Mouse (Mus musculus) skeletal muscle tissue, adult 2 months (tissue): ENCODE data around the gene Gm28230.

Source experiments
- DNase-seq: peaks from one replicate; pipeline ENCODE4 v3.0.0-alpha.2; 2012; ENCODE audit warnings: low read depth, low spot score

The Gm28230 gene

DNA sequence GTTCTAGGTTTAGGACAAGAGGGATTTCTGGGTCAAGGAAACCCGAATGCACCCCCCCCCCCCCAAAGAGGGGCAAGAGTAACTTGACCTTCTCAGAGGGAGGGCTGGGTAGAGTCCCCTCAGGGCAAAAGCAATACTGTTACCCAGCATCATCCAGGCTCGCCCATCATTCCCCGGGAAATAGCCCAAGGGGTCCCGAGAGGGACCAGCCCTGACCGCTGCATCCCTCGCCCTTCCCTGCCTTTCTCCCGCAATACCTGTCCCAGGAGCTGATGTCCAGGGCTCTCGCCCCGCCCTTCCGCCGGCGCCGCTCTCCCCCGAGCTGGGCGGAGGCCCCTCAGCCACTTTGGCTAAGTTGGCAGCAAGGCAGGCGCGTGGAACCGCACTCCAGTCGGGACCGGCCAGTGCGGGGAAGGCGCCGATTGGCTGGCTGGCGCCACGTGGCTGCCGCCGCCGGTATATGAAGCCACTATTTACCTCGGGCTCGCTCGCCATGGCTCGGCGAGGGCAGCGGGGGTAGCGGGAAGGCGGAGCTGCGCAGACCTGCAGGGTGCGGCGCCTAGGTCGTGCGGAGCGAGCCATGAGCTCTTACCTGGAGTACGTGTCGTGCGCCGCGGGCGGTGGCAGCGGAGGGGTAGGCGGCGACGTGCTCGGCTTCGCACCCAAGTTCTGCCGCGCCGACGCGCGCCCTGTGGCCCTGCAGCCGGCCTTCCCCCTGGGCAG, 36.2 kb downstream of the Gm28230 start, which contains the start of gene Hoxd1:
Gene Hoxd1, plus strand, starts transcription at position 459 of the 723 bp plus-strand sequence.
- no peak for DNase-seq

DNA sequence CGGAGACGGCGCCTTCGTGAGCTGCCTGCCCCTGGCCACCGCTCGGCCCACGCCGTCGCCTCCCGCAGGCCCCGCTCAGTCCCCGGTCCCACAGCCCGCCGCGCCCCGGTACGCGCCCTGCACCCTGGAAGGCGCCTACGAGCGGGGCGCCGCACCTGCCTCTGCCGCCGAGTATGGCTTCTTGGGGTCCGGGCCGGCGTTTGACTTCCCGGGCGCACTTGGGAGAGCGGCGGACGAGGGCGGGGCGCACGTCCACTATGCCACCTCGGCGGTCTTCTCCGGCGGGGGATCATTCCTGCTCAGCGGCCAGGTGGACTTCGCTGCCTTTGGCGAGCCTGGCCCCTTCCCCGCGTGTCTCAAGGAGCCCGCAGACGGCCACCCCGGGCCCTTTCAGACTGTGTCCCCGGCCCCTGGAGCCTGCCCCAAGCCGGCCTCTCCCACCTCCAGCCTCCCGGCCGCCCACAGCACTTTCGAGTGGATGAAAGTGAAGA, 36.8 kb downstream of the Gm28230 start:
- no peak for DNase-seq

DNA sequence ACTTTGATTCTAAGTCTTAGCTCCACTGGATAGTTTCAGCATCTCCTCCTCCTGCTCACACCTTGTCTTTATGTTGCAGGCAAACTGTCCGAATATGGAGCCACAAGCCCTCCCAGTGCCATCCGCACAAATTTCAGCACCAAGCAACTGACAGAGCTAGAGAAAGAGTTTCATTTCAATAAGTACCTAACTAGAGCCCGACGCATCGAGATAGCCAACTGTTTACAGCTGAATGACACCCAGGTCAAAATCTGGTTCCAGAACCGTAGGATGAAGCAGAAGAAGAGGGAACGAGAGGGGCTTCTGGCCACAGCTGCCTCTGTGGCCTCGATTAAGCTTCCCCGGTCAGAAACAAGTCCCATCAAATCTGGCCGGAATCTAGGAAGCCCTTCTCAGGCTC, 37.4 kb downstream of the Gm28230 start:
- DNase-seq: no peak

DNA sequence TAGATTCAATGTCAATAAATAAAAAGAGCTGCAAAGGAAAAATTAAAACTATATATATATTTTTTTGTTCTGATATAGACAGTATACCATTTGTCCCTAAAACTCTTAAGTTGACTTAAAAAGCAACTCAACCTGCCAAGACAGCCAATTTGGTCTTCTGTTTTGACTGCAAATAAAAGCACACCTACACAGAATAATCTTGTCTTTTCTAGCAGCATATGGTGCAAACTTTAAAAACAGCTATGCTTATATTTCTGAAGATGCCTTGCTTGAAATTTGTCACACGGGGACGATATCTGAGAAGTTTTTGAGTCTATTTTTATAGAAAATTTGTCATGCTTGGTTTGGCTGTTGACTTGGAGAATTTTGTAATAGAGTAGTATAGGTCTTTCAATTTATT, 47.8 kb downstream of the Gm28230 start:
- DNase-seq: no peak

DNA sequence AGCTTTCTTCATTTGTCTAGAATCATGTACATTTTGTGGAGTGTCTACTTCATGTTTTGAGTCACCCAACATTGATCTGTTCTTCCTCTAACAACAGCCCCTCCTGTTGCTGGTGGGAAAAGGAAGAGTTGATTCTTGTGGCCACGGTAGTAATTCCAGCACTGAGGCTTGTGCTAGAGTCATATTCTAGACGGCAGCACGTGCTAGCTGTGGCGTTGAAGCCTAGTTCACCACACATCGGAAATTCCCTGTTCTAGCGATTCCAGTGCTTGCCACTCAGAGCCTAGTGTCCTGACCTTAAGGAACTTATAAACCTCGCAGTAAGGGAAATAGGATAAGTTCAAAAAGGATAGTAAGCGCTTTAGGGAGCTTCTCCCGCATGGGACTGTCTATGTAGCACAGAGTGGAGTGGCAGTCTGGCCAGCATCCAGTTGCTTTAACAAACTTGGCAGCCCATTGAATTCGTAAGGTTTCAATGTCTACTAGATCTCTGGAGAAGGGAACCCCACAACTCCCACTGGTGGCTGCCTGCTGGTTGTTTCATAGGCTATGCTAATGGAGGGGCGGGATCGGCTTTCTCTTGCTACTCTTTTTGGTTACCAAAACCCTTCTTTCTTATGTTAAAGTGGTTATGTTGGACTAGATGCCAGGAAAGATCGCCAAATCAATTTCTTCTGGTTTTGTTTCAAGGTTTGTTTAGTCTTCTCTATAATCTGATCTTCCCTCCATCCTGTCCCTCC, 51.2 kb downstream of the Gm28230 start:
- DNase-seq: no peak

DNA sequence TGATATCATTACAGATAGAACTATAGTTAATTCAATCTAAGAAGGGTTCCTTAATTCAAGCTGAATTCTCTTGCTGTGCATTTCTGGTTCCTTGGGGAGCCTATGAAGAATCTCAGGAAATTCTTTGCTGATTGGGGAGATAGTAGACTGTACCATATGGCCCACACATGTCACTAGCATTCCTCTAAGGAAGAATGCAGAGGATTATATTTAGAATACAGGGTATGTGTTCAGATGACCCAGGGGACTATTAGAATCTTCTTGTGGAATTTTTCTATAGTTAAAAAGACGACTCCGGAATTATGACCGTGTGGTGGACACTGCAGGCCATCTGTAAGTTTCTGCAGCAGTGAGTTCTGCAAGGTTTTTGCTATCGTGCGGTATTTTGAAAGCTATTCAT, 54.9 kb downstream of the Gm28230 start:
- DNase-seq: no peak

DNA sequence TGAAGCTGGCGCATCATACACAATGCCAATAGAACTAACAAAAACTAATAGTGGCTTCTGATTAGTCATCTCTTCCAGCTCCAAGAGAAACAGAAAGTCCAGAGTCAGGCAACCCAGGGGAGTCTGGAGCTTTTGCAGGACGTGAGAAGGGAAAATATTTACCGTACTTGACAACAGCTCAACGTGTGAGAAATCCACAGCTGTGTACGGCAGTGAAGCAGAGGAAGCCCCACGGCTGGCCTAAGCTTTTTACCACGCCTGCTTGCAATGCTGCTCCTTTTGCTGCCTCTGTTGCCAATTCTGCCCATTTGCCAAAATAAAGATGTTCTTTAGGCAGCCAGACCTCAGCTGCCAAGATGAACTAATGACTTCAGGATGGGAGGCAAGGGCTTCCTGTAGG, 69.0 kb downstream of the Gm28230 start:
- DNase-seq: peak; percentile 27
